Mouse (Mus musculus) gonadal fat pad, adult 2 months (tissue): ENCODE measurements around the gene Il3. TPM values are rescaled to one million over a fixed set of nuclear protein-coding genes. Genes with fewer than 3 reads are reported as not detected.

Experiments used
- DNase-seq: peaks from one replicate; pipeline ENCODE4 v3.0.0-alpha.2; 2012; ENCODE audit warnings: low read depth
- polyA plus RNA-seq: library from polyadenylated mRNA; depleted of rRNA; stranded (reverse); fragments of >200 nt; gene quantifications from 2 replicates; pipeline ENCODE4 v1.2.3, GENCODE M21; 2012; rRNA removed

Il3 gene
- polyA plus RNA-seq, 1 experiment: not detected

DNA sequence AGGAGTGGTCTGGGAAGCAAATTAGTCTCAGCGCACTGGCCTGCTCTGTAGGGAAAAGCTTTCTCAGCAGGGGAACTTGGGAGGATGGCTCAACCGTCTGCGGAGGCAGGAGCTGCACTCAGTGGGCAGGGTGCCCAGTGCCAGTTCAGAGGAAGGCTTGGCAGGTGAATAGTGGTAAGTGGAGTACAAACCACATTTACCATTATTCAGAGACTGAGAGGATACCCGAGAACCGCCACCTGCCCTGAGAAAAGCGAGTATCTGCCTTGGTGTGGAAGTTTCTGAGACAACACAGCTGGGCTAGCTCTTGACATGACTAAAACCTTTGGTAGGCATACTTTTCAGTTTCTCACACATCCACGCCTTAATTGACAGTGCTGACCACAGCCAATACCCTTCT lies 49.7 kb downstream of the Il3 start:
- no peak for DNase-seq

GRCm38 (mm10) chr11:54216091-54216490 lies 51.0 kb downstream of the Il3 start:
- no peak for DNase-seq

Other genes with a start within 250 kb of the Il3 start
- gene Slc22a4, start 239.2 kb downstream of the Il3 start, polyA plus RNA-seq: 8.7 and 16.5 TPM in 2 replicates
- gene Pdlim4, start 198.3 kb downstream of the Il3 start, polyA plus RNA-seq: 89.8 and 106 TPM in 2 replicates
- gene P4ha2, start 167.2 kb downstream of the Il3 start, polyA plus RNA-seq: 60.1 and 75.4 TPM in 2 replicates
- not detected in 2 replicates for gene Csf2, start 17.6 kb downstream of the Il3 start, polyA plus RNA-seq
- gene Acsl6, start 36.5 kb upstream of the Il3 start, polyA plus RNA-seq: 0.69 and 0.82 TPM in 2 replicates
- not detected in 2 replicates for gene Meikin, start 103.4 kb upstream of the Il3 start, polyA plus RNA-seq
- 3.8 and 4.7 TPM in 2 replicates for gene Fnip1, start 170.9 kb upstream of the Il3 start, polyA plus RNA-seq